8 mouse cellular contexts compared by ENCODE assay signal in genomic region chr1:134096264-134096934, GRCm38 (mm10). TPM values are rescaled to one million over a fixed set of nuclear protein-coding genes. Genes with fewer than 3 reads are reported as not detected.
DNase-seq lines count a peak whose midpoint lies in the region; ATAC-seq and TF ChIP-seq lines count a peak whose summit lies in the region.

No protein-coding gene starts in this region.

- TF ChIP-seq CTCF in heart, adult 2 months (IDR thresholded peaks at IDR 0.05) = no peak

- H3K4me2 ChIP-seq in limb, embryonic 13.5 days (replicated peaks) = peak overlapping the region; percentile 30; the same call in 1 of the 2 replicates
- no peak overlapping the region for H3K4me2 ChIP-seq in midbrain, embryonic 15.5 days

- no peak overlapping the region for H3K4me3 ChIP-seq in heart, adult 2 months
- no peak overlapping the region for H3K4me3 ChIP-seq in heart, embryonic 10.5 days
- no peak overlapping the region for H3K4me3 ChIP-seq in limb, embryonic 13.5 days
- H3K4me3 ChIP-seq in midbrain, embryonic 15.5 days = no peak overlapping the region

- H3K36me3 ChIP-seq in heart, adult 2 months (ENCODE audit: control insufficient read depth, insufficient read depth, low read length) = peaks cover 2% of the 10 kb centered on the region; the same call in 1 of the 2 replicates
- H3K36me3 ChIP-seq in heart, embryonic 10.5 days = no peaks in the 10 kb centered on the region
- H3K36me3 ChIP-seq in limb, embryonic 13.5 days = no peaks in the 10 kb centered on the region
- no peaks in the 10 kb centered on the region for H3K36me3 ChIP-seq in midbrain, embryonic 15.5 days (replicated peaks)

- intact Hi-C loops in heart, adult 2 months (cut with DNase I) = no loop called here

- TF ChIP-seq EP300 in heart, adult 2 months (IDR thresholded peaks at IDR 0.05; ENCODE audit: insufficient read depth, low read depth, low read length) = 0 out of 2 replicates have a peak, but pooled peaks have one; percentile 54

- no peaks in the 10 kb centered on the region for H3K9me3 ChIP-seq in heart, embryonic 10.5 days
- no peaks in the 10 kb centered on the region for H3K9me3 ChIP-seq in limb, embryonic 13.5 days
- H3K9me3 ChIP-seq in midbrain, embryonic 15.5 days = no peaks in the 10 kb centered on the region

- H3K4me1 ChIP-seq in heart, adult 2 months (ENCODE audit: control insufficient read depth, insufficient read depth, low read length) = peaks cover 53% of the 10 kb centered on the region
- peaks cover 90% of the 10 kb centered on the region for H3K4me1 ChIP-seq in heart, embryonic 10.5 days
- H3K4me1 ChIP-seq in limb, embryonic 13.5 days = peaks cover 64% of the 10 kb centered on the region
- peaks cover 41% of the 10 kb centered on the region for H3K4me1 ChIP-seq in midbrain, embryonic 15.5 days

- TF ChIP-seq POLR2A in heart, adult 2 months (IDR thresholded peaks at IDR 0.05; ENCODE audit: insufficient read depth, low read depth, low read length) = no peak

- H3K27me3 ChIP-seq in heart, adult 2 months (ENCODE audit: control insufficient read depth, insufficient read depth, low read length) = no peaks in the 10 kb centered on the region
- peaks cover 12% of the 10 kb centered on the region; the same call in 1 of the 2 replicates for H3K27me3 ChIP-seq in heart, embryonic 10.5 days (ENCODE audit: insufficient read depth, poor library complexity, severe bottlenecking)
- no peaks in the 10 kb centered on the region for H3K27me3 ChIP-seq in limb, embryonic 13.5 days
- no peaks in the 10 kb centered on the region for H3K27me3 ChIP-seq in midbrain, embryonic 15.5 days (replicated peaks)

- peak overlapping the region; percentile 98 for H3K27ac ChIP-seq in heart, adult 2 months
- peak overlapping the region; percentile 93; the same call in 1 of the 2 replicates for H3K27ac ChIP-seq in heart, embryonic 10.5 days
- H3K27ac ChIP-seq in limb, embryonic 13.5 days = peak overlapping the region; percentile 76
- H3K27ac ChIP-seq in midbrain, embryonic 15.5 days = peak overlapping the region; percentile 72

- peak; percentile 60 to 67 for DNase-seq in heart, adult 2 months
- no peak for DNase-seq in heart, adult 9 months (ENCODE audit: low spot score in 2 of 2)
- DNase-seq in NIH3T3 (ENCODE audit: low read depth) (peak; percentile 90), adipocyte (ENCODE audit: low spot score) (no peak)
- DNase-seq in heart, embryonic 10.5 days (ENCODE audit: low spot score) = no peak
- DNase-seq in gastrocnemius, adult 8-10 months (ENCODE audit: low spot score in 2 of 2) = no peak

- 17% methylated on average over 14 of the region's 14 CpGs for WGBS in heart, adult 2 months
- WGBS in heart, embryonic 10.5 days = 68% methylated on average over 14 of the region's 14 CpGs
- 56% methylated on average over 14 of the region's 14 CpGs for WGBS in limb, embryonic 13.5 days
- WGBS in midbrain, embryonic 15.5 days = 14% methylated on average over 14 of the region's 14 CpGs

- peak overlapping the region; percentile 20 for H3K9ac ChIP-seq in heart, adult 2 months (ENCODE audit: low read depth, low read length)
- no peak overlapping the region for H3K9ac ChIP-seq in limb, embryonic 13.5 days
- no peak overlapping the region for H3K9ac ChIP-seq in midbrain, embryonic 15.5 days

- ATAC-seq in limb, embryonic 13.5 days (ENCODE audit: low FRiP score, low read depth) = no peak; the same call in 1 of the 2 replicates
- ATAC-seq in midbrain, embryonic 15.5 days (replicated peaks) = peak; percentile 46; the same call in 1 of the 2 replicates

- no peaks in the 10 kb centered on the region for H3K79me2 ChIP-seq in heart, adult 2 months (replicated peaks; ENCODE audit: control insufficient read depth, insufficient read depth, low read length)

RNA-seq across cellular contexts. Expression of gene Chit1, which starts 14.6 kb away (rescaled TPM):
- not detected for total RNA-seq in heart, adult 2 months (2021)
- 0.16 TPM in 1 of 2 replicates, not detected in the other for polyA plus RNA-seq in heart, adult 2 months (2012; rRNA removed)
- 1.1 and 2.0 TPM in 2 replicates for polyA plus RNA-seq in heart, embryonic 10.5 days (2016; fragmentation: Nextera tagmentation; extraction: Ambion mirVana)
- polyA plus RNA-seq in limb, embryonic 13.5 days (2015; fragmentation: Nextera tagmentation; extraction: Ambion mirVana) = 0.17 and 0.26 TPM in 2 replicates
- 0.09 and 0.10 TPM in 2 replicates for polyA plus RNA-seq in midbrain, embryonic 15.5 days (2015; fragmentation: Nextera tagmentation; extraction: Ambion mirVana)
- total RNA-seq in gastrocnemius, adult 8-10 months (2022) = not detected

RNA-seq across cellular contexts. Expression of gene Btg2, which starts 17.5 kb away (rescaled TPM):
- 10 to 100 TPM; 29.9 to 31.0 TPM for total RNA-seq in heart, adult 2 months (2021)
- polyA plus RNA-seq in heart, adult 2 months (2012; rRNA removed) = 33.5 and 35.9 TPM in 2 replicates
- polyA plus RNA-seq in heart, embryonic 10.5 days (2016; fragmentation: Nextera tagmentation; extraction: Ambion mirVana) = 26.1 and 34.2 TPM in 2 replicates
- polyA plus RNA-seq in limb, embryonic 13.5 days (2015; fragmentation: Nextera tagmentation; extraction: Ambion mirVana) = 27.1 and 28.2 TPM in 2 replicates
- 37.2 and 42.2 TPM in 2 replicates for polyA plus RNA-seq in midbrain, embryonic 15.5 days (2015; fragmentation: Nextera tagmentation; extraction: Ambion mirVana)
- total RNA-seq in gastrocnemius, adult 8-10 months (2022) = 10 to 100 TPM in 3 of 4 experiments, 1 to 10 TPM in 1; 8.6 to 22.9 (median 14.3) TPM

RNA-seq across cellular contexts. Expression of gene Fmod, which starts 59.3 kb away (rescaled TPM):
- 1 to 10 TPM; 9.3 to 9.4 TPM for total RNA-seq in heart, adult 2 months (2021)
- 14.5 and 17.0 TPM in 2 replicates for polyA plus RNA-seq in heart, adult 2 months (2012; rRNA removed)
- 9.5 and 11.2 TPM in 2 replicates for polyA plus RNA-seq in heart, embryonic 10.5 days (2016; fragmentation: Nextera tagmentation; extraction: Ambion mirVana)
- 42.1 and 48.5 TPM in 2 replicates for polyA plus RNA-seq in limb, embryonic 13.5 days (2015; fragmentation: Nextera tagmentation; extraction: Ambion mirVana)
- polyA plus RNA-seq in midbrain, embryonic 15.5 days (2015; fragmentation: Nextera tagmentation; extraction: Ambion mirVana) = 15.2 and 21.1 TPM in 2 replicates
- total RNA-seq in gastrocnemius, adult 8-10 months (2022) = 100 to 1,000 TPM in 1 of 4 experiments, 10 to 100 TPM in 3; 25.4 to 104 (median 52.6) TPM

Comparison
In these comparisons a context has a peak if more than half of its experiments do, and no peak if none do; other contexts are left out.
1. DNase-seq: peak in heart, adult 2 months (2 of 2) and NIH3T3 (single experiment); none in heart, adult 9 months (0 of 2), heart, embryonic 10.5 days (single experiment), gastrocnemius, adult 8-10 months (0 of 2) and adipocyte (single experiment).
2. Peak in every context shown above with its lines, with median percentiles within 50 percentile points of each other: H3K27ac ChIP-seq.